Mouse (Mus musculus) olfactory bulb, adult 2 months (tissue): ENCODE results near the gene Muc1.

Experiments used
- CTCF ChIP-seq: fragments of 200-500 bp; IDR thresholded peaks from 2 replicates; pipeline ENCODE4 v1.5.1; 2012; ENCODE audit warnings: low read depth, mild to moderate bottlenecking, low read length, moderate library complexity; ENCODE audit not compliant: insufficient read depth
- POLR2A ChIP-seq: fragments of 200-500 bp; IDR thresholded peaks from 2 replicates; pipeline ENCODE4 v1.6.1; 2012; ENCODE audit warnings: mild to moderate bottlenecking, low read depth, low read length, moderate library complexity; ENCODE audit not compliant: insufficient read depth

DNA sequence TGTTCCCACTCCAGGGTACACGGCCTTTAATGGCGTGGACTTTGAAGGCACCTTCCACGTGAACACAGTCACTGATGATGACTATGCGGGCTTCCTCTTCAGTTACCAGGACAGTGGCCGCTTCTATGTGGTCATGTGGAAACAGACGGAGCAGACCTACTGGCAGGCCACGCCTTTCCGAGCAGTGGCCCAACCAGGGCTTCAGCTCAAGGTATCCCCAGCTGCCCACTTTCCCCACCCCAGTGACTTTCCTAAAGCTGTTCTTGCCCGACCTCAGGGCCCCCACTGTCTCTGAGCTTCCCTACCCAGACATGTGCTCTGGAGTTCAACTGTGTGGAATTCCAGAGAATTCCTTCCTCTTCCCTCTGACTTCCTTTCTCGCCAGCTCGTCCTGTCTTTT, 4.1 kb upstream of the Muc1 start:
- TF ChIP-seq POLR2A = no peak
- no peak for TF ChIP-seq CTCF
